Mouse (Mus musculus): Measurements from ENCODE around the gene Dazap2. TPM values are rescaled to one million over a fixed set of nuclear protein-coding genes. Genes with fewer than 3 reads are reported as not detected.

Gene Dazap2
- total RNA-seq (2021) = 100 to 1,000 TPM; 188 to 248 TPM
- long read RNA-seq, experiment 1, transcript Dazap2-201 (4 exons, 2,135 nt) = major isoform, 118 of 185 reads
- long read RNA-seq, experiment 1, partial matches to known transcripts = 10 of 185 reads
- long read RNA-seq, experiment 1, other reads (novel, unspliced or antisense) = 57 of 185 reads
- long read RNA-seq, experiment 2, transcript Dazap2-201 (4 exons, 2,135 nt) = major isoform, 58 of 70 reads
- long read RNA-seq, experiment 2, partial matches to known transcripts = 3 of 70 reads
- long read RNA-seq, experiment 2, other reads (novel, unspliced or antisense) = 9 of 70 reads

- DNase-seq = peak; percentile 99 to 100
Observed at GRCm38 (mm10) chr15:100614996-100615824, at the start of gene Dazap2. TSS of gene Dazap2 (plus strand) at chr15:100615349.

GRCm38 (mm10) chr15:100566531-100566930, 48.6 kb upstream of the Dazap2 start:
- DNase-seq = peak in 1 of 2 experiments; percentile 22

DNA sequence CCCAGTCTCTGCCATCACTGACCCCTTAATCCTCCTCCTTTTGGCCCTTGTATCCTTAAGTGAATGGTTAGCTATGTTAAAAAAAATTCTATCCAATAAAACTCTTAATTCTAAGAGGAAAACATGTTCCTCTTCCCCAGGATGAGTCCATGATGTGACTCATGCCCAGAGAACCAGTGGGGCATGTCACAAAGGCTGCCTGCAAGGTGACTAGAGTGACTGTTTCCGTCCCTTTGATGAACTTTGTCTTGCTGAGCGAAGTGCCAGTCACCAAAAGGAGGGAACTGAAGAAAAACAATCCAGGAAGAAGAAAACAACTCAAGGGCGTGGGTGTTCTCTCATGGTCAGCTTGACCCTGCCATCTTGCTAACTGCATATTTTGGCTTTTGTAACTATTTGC, 45.9 kb upstream of the Dazap2 start:
- peak in 1 of 2 experiments; percentile 34 for DNase-seq

DNA sequence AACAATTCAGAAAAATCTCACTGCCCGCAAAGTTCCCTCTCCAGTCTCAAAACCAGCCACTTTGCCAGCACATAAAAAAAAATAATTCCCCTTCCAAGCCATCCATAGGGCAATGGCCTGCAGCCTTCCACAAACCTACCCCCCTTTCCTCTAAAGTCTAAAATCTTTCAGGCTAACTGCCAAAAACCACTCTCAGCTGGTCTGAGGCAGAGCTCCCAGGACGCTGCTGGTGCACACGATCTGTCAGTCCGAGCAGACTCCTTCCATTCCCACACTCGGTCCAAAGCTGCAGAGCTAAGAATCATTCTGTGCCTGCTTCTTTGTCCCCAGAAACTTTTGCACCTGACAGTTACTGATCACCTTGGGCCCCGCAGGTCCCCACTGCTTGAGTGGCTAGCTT, 41.2 kb upstream of the Dazap2 start:
- DNase-seq = no peak

GRCm38 (mm10) chr15:100574378-100574777, 40.8 kb upstream of the Dazap2 start:
- DNase-seq = no peak

DNA sequence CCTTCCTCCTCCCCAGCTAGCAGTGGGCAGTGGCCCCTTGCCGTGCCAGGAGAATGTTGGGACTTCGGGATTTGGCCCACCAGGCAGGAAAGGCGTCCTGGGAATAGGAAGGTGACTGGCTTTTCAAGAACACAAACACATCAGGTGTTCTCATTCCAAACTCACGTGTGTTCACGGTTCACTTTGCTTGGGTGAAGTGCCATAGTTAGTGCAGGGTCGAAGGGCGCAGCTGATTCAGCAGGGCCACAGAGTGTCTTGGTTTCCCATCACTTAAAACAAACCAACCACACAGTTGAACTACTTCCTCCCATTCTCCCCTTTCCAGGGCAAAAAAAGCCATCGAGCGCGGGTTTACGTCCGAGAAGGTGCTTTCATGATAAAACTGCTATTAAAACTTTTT, 39.8 kb upstream of the Dazap2 start:
- no peak for DNase-seq

DNA sequence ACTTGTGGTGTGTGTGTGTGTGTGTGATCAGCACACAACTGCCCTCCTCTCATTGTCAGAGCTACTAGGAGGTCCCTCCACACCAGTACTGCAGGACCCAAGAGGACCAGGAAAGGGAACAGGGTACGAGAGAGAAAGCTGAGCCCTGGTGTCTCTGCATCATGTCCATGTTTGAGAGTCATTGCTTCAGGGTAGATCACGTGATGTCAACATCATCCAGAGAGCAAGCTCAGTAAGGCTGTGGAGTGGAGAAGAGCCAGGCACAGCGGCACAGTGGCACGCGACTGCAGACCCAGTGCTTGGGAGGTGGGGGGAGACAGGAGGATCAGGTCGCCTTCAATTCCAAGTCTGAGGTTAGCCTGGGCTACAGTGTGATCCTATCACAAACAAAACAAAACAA, 38.8 kb upstream of the Dazap2 start:
- DNase-seq = no peak

GRCm38 (mm10) chr15:100576810-100577209, 38.3 kb upstream of the Dazap2 start:
- no peak for DNase-seq

GRCm38 (mm10) chr15:100577972-100578371, 37.2 kb upstream of the Dazap2 start:
- no peak for DNase-seq

GRCm38 (mm10) chr15:100580108-100580507, 35.0 kb upstream of the Dazap2 start:
- no peak for DNase-seq

- DNase-seq = no peak
Observed at GRCm38 (mm10) chr15:100585931-100586330, 29.2 kb upstream of the Dazap2 start.

- DNase-seq = no peak
Observed at GRCm38 (mm10) chr15:100587166-100587565, 28.0 kb upstream of the Dazap2 start.

GRCm38 (mm10) chr15:100588297-100588696, 26.9 kb upstream of the Dazap2 start:
- DNase-seq = no peak

DNA sequence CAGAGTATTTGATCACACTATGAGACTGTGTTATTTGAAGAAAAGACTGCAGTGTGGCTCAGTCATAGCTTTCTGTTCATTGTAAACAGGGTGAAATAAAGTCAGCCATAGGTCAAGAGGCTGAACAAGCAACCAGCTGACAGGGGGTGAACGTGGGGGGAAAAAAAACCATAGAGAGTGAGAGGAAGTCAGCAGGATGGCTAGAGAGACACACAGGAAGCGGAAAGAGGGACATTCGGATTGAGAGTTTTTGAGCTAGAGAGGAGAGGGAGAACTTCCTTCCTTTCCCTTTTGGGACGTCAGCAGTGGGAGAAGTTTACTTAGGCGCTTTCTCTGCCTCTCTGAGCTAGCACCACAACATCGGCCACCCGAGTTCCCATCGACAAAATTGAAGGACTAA, 24.7 kb upstream of the Dazap2 start:
- no peak for DNase-seq

- DNase-seq = no peak
Observed at GRCm38 (mm10) chr15:100592817-100593216, 22.3 kb upstream of the Dazap2 start.

DNA sequence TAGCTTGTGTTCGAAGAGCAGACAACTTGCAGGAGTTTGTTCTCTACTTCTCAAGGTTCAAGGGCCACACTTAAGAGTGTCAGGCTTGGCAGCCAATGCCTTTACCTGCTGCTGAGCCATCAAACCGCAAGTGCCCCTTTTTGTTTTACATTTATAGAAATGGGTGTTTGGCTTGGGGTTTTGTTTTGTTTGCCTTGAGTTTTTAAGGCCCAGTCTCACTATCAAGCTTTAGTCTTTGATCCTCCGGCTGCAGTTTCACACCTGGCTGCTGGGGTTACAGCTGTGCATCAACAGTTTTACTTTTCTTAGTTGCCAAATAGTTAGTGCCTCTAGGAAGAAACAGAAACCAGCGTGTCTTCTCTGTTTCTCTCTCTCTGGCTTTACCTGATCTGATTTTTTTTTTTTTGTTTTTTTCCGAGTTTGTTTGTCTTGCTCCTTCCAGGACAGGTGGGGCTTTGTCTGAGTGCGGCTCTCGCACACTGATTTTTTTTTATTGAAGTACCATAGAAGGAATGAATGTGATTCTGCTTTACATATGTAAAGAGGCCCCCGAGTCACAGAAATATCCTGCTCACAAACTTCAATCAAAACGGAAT, 16.8 kb upstream of the Dazap2 start:
- no peak for DNase-seq

GRCm38 (mm10) chr15:100598883-100599275, 16.3 kb upstream of the Dazap2 start:
- DNase-seq = peak; percentile 52 to 70

- DNase-seq = peak; percentile 67 to 82
Observed at GRCm38 (mm10) chr15:100599276-100600046, 15.7 kb upstream of the Dazap2 start, which contains the start of gene Pou6f1. TSS of gene Pou6f1 (minus strand) at chr15:100599984.

GRCm38 (mm10) chr15:100600047-100600695, 15.0 kb upstream of the Dazap2 start:
- DNase-seq = peak; percentile 78 to 87

DNA sequence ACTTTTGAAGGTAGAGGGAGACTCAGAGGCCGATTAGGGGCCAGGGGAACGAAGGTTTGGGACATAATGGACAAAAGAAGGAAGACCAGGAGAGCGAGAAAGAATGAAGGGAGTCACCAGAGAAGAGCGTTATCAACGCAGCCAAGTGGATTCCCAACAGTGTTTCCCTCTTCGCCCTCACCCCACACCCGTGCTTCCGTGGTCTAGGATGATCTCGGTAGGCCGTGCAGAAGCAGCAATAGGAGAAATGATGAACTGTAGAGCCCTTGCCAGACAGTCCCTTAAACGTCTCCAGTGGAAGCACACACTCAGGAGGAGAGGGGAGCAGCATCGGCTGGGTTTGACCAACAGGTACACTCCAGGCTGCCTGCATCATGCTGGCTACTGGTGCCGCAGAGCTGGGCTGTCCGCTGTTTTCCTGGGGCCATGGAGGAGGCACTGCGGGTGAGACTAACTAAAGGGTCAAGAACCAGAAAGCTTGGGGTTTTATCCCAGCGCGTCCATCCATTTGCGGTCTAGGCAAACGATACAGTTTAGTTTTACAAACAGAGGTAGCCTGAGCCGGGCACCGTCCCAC, 14.4 kb upstream of the Dazap2 start:
- no peak for DNase-seq

GRCm38 (mm10) chr15:100601669-100602068, 13.5 kb upstream of the Dazap2 start:
- no peak for DNase-seq

Data from adrenal gland, postnatal 36 days (tissue).